Mouse (Mus musculus) stomach, embryonic 14.5 days (tissue): ENCODE measurements at regions not wholly inside any gene's neighbourhood (a gene's known extent, or its start where the extent isn't known, plus 50 kb on each side); places are given as distances from the start of the nearest gene placed in this dataset.

Experiments used
- ATAC-seq: fragments of 200-750 bp; cut with Nextera tagmentation; 2 replicates; pipeline ENCODE4 v1.8.0; 2017; ENCODE audit warnings: low read depth, moderate TSS enrichment; ENCODE audit not compliant: insufficient number of reproducible peaks, insufficient read depth, low FRiP score
- H3K27ac ChIP-seq: fragments of 300-500 bp; sonication (generic); 2 replicates; pipeline ENCODE4 v1.5.1; 2014; ENCODE audit warnings: mild to moderate bottlenecking, low read length, moderate library complexity, mixed read lengths
- H3K27me3 ChIP-seq: fragments of 300-500 bp; sonication (generic); 2 replicates; pipeline ENCODE4 v1.6.1; 2014; ENCODE audit warnings: low read length, control low read depth, mixed read lengths; ENCODE audit not compliant: control insufficient read depth, insufficient read depth
- H3K36me3 ChIP-seq: fragments of 300-500 bp; sonication (generic); 2 replicates; pipeline ENCODE4 v1.6.1; 2014; ENCODE audit warnings: mild to moderate bottlenecking, control low read depth, low read length, moderate library complexity, mixed read lengths; ENCODE audit not compliant: control insufficient read depth, insufficient read depth
- H3K4me1 ChIP-seq: fragments of 300-500 bp; sonication (generic); 2 replicates; pipeline ENCODE4 v1.6.1; 2014; ENCODE audit warnings: low read length, control low read depth, mixed read lengths; ENCODE audit not compliant: control insufficient read depth, insufficient read depth
- H3K4me2 ChIP-seq: fragments of 300-500 bp; sonication (generic); replicated peaks from 2 replicates; pipeline ENCODE4 v1.6.1; 2014; ENCODE audit warnings: low read depth, low read length, control low read depth
- H3K4me3 ChIP-seq: fragments of 300-500 bp; sonication (generic); 2 replicates; pipeline ENCODE4 v1.5.1; 2014; ENCODE audit warnings: low read depth, low read length, control low read depth
- H3K9ac ChIP-seq: fragments of 300-500 bp; sonication (generic); replicated peaks from 2 replicates; pipeline ENCODE4 v1.6.1; 2014; ENCODE audit warnings: low read depth, mild to moderate bottlenecking, control low read depth, low read length, moderate library complexity, mixed read lengths
- H3K9me3 ChIP-seq: fragments of 300-500 bp; sonication (generic); 2 replicates; pipeline ENCODE4 v1.6.1; 2016; ENCODE audit warnings: low read depth, low read length, control low read depth; ENCODE audit not compliant: control insufficient read depth
- WGBS: fragments of 180-500 bp; shearing (Covaris S2); extraction: QIAGEN DNeasy Blood & Tissue Kit; methylation state at CpG from one replicate; pipeline ENCODE4 v1.1.7; 2014; 5-methylcytosine and 5-hydroxymethylcytosine counted together

DNA sequence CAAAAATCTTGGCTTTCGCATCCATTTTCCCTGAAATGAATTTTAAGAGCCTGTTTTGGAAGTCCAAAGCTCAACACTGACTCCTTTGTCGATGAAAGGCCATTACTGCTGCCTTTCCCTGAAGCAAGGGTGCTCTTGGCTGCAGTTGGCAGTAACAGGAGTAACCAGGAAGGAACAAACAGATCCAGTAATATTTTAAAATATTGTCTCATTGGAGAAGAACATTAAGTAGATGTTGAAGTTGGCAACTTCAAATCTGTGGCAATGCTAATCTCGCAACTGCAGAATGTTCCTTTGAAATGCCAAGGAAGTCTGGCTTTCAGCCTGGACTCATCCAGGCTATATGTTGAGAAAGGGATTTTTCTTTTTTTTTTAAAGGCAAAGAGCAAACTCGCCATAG is 154.3 kb upstream of the Lef1 start:
- 79% methylated on average over 4 of the region's 4 CpGs for whole genome bisulfite sequencing
- Histone ChIP-seq H3K4me2 (no peak overlapping the region), H3K4me3 (no peak overlapping the region), H3K9me3 (no peaks in the 10 kb centered on the region), H3K27me3 (no peaks in the 10 kb centered on the region), H3K27ac (no peak overlapping the region), H3K36me3 (no peaks in the 10 kb centered on the region), H3K4me1 (no peaks in the 10 kb centered on the region), H3K9ac (no peak overlapping the region)
- no peak for ATAC-seq

DNA sequence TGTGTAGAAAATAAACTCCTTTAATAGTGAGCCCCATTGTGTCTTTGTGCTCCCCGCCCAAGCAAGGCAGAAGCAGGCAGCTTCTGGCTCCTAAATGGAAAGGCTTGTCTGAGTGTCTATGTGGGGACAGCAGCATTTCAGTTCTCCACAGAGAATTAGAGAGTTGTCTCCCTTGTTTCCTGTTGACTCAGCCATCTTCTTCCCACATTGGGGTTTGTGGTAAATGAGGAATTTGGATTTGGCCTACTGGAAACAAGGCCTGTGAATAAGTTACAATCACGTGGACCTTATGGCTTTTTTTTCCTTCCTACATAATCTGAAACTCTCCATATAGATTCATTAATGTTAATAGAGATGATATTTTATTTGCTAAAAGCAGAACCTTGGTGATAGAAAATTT is 158.9 kb upstream of the Lef1 start:
- H3K27me3 ChIP-seq = no peaks in the 10 kb centered on the region
- 49% methylated on average over 2 of the region's 2 CpGs for WGBS
- ATAC-seq = no peak
- H3K4me1 ChIP-seq = 0 out of 2 replicates have a peak, but pooled peaks cover 3% of the 10 kb centered on the region
- H3K27ac ChIP-seq = no peak overlapping the region
- H3K4me2 ChIP-seq = no peak overlapping the region
- H3K36me3 ChIP-seq = no peaks in the 10 kb centered on the region
- H3K9ac ChIP-seq = no peak overlapping the region
- no peaks in the 10 kb centered on the region for H3K9me3 ChIP-seq
- H3K4me3 ChIP-seq = no peak overlapping the region

DNA sequence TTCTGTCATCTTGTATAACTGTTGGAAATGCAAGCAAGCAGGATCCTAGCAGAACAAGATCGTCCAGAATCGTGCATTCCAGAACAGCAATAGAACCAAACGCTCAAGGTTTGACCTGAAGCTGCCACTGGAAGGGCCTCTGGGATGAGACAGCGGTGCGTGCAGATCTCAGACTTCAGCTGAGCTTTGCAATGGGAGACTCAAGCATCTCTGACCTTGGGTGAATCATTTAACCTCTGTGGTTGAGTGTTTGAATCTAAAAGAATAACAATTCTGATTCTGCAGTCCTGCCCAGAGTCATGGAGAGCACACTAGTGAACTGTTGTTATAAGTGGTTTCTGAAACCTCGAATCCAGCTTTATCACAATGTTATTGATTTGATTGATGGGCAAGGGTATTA is 159.4 kb upstream of the Lef1 start:
- Histone ChIP-seq H3K9ac (no peak overlapping the region), H3K4me2 (no peak overlapping the region), H3K4me3 (no peak overlapping the region), H3K4me1 (0 out of 2 replicates have a peak, but pooled peaks cover 3% of the 10 kb centered on the region), H3K27me3 (no peaks in the 10 kb centered on the region), H3K36me3 (no peaks in the 10 kb centered on the region), H3K9me3 (no peaks in the 10 kb centered on the region), H3K27ac (no peak overlapping the region)
- no peak for ATAC-seq
- WGBS = 51% methylated on average over 6 of the region's 6 CpGs

DNA sequence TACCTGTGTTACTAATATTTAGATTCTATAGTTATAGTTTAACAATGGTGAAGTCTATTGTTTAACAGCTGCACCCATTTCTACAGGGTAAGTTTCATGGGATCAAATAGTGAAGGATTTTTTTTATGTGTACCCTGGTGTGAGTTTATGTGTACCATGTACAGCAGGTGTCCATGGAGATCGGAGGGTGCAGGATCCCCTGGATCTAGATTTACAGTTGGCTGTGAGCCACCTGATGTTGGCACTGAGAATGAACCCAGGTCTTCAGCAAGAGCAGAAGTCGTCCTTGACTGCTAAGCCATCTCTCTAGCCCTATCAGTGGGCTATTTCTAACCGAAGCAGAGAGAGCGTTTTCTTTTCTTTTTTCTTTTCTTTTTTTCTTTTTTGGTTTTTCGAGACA is 162.4 kb upstream of the Lef1 start:
- 96% methylated on average over 4 of the region's 5 CpGs for WGBS
- H3K27ac ChIP-seq = no peak overlapping the region
- H3K9ac ChIP-seq = no peak overlapping the region
- no peak overlapping the region for H3K4me3 ChIP-seq
- H3K4me2 ChIP-seq = no peak overlapping the region
- ATAC-seq = no peak
- peaks cover 7% of the 10 kb centered on the region; the same call in 1 of the 2 replicates for H3K4me1 ChIP-seq
- H3K27me3 ChIP-seq = no peaks in the 10 kb centered on the region
- no peaks in the 10 kb centered on the region for H3K36me3 ChIP-seq
- H3K9me3 ChIP-seq = no peaks in the 10 kb centered on the region

DNA sequence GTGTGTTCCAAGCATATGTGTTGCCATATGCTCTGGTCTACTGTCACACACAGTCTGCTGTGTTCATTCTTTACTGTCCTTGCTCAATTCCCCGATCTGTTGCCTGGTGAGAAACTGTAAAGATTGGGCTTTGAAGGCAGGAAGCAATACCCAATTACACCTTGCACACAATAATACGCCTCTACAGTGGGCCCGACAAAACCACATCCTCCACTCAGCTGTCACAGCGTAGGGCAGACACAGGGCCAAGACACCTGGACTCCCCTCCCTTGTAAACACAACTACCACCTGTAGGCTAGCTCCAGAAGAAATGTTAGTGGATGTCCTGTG is 163.0 kb upstream of the Lef1 start:
- Histone ChIP-seq H3K4me2 (no peak overlapping the region), H3K9ac (no peak overlapping the region), H3K4me1 (peaks cover 8% of the 10 kb centered on the region; the same call in 1 of the 2 replicates), H3K9me3 (no peaks in the 10 kb centered on the region), H3K27me3 (no peaks in the 10 kb centered on the region), H3K4me3 (no peak overlapping the region), H3K27ac (no peak overlapping the region), H3K36me3 (no peaks in the 10 kb centered on the region)
- ATAC-seq = no peak
- 88% methylated on average over 4 of the region's 4 CpGs for WGBS

DNA sequence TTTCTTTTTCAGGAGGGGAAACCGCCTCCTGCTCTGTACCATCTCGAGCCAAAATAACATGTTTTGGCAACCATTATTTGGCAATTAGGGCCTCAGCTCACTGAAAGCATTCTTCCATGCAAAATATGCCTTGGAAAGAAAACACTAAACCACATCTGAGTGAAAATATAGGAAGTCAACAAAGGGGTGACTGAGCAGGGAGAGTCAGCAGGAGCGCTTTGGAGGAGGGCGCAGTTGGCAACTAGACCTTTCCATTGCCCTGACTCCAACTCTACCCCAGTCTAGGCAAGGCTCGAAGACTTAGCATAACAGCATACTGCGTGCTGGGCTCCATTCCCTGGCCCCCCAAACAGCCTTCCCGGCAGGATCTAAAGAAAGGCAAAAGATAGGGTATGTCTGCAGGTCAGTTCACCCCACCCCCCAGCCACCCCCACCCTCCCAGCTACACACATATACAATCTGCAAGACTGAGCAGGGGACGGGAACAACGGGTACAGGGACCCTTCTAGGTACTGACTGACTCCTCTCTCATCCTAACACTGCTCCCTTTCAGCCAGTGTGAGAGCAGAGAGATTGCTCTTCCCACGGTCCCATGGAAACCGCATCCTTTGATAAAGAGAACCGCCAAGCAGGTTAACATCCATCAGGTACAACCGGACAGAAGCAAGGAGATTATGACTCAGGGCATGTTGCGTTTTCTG is 163.5 kb upstream of the Lef1 start:
- Histone ChIP-seq H3K4me2 (peak overlapping the region; percentile 45), H3K27me3 (no peaks in the 10 kb centered on the region), H3K4me1 (peaks cover 8% of the 10 kb centered on the region; the same call in 1 of the 2 replicates), H3K9ac (no peak overlapping the region), H3K4me3 (peak overlapping the region; percentile 21; the same call in 1 of the 2 replicates), H3K36me3 (no peaks in the 10 kb centered on the region), H3K27ac (no peak overlapping the region), H3K9me3 (no peaks in the 10 kb centered on the region)
- ATAC-seq = no peak
- 75% methylated on average over 14 of the region's 14 CpGs for WGBS

DNA sequence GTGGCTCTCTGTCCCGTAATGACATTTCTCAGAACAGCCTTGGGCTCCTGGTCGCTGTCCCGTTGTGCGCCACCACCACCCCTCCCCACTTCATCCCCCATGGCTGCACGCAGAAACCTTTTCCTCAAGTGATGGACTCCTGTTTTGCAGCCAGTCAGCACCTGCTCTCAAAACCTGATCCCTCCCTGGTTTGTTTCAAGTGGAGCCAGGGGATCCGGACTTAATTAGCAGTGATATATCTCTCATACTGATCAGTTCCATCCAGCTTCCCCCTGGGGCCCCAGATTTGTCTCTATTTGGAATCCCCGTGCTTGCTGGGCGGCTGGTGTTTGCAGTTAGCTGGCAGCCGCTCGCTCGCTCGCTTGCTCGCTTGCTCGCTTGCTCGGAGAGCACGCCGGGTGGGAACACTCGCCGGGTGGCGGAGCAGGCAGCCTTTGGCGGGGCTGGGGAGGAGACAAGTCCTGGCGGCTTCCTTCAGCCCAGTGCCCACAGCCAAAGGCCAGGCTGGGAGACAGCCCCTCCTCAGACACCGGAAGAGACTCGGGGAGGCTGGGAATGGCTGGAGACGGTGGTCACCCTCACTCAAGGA is 164.3 kb upstream of the Lef1 start:
- H3K36me3 ChIP-seq = no peaks in the 10 kb centered on the region
- peak; percentile 56; the same call in 1 of the 2 replicates for ATAC-seq
- H3K9me3 ChIP-seq = no peaks in the 10 kb centered on the region
- under 1% methylated on average over 25 of the region's 25 CpGs for WGBS
- H3K4me2 ChIP-seq = peak overlapping the region; percentile 45
- H3K4me1 ChIP-seq = peaks cover 8% of the 10 kb centered on the region; the same call in 1 of the 2 replicates
- H3K9ac ChIP-seq = 0 out of 2 replicates have a peak overlapping the region, but pooled peaks have one; percentile 4
- H3K4me3 ChIP-seq = peak overlapping the region; percentile 21
- no peaks in the 10 kb centered on the region for H3K27me3 ChIP-seq
- peak overlapping the region; percentile 2; the same call in 1 of the 2 replicates for H3K27ac ChIP-seq

DNA sequence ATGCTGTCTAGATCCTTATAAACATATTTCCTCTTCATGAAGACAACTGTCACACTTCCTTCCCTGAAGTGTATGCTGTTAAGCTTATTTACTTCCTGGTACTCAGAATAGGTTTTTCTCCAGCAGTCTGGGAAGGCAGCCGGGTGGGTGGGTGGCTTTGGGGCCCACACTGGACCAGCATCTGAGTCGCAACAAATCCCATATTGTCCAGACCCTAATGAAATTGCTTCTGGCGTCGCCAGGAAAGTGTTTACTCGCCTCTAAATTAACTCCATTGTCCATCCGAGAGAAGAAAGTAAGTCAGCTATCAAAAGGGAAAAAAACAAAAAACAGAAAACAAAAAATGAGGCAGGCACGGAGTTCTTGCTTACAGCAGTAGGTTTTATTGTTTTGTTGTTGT is 164.9 kb upstream of the Lef1 start:
- no peaks in the 10 kb centered on the region for H3K27me3 ChIP-seq
- H3K9me3 ChIP-seq = no peaks in the 10 kb centered on the region
- no peak for ATAC-seq
- no peak overlapping the region for H3K27ac ChIP-seq
- no peak overlapping the region for H3K9ac ChIP-seq
- WGBS = 40% methylated on average over 7 of the region's 7 CpGs
- peak overlapping the region; percentile 21; the same call in 1 of the 2 replicates for H3K4me3 ChIP-seq
- H3K4me2 ChIP-seq = peak overlapping the region; percentile 45
- H3K4me1 ChIP-seq = peaks cover 8% of the 10 kb centered on the region; the same call in 1 of the 2 replicates
- no peaks in the 10 kb centered on the region for H3K36me3 ChIP-seq
